Mouse (Mus musculus) layer of hippocampus, adult 9-11 months (tissue): ENCODE measurements around the gene Hist1h2aa.

Experiments
- DNase-seq: peaks from one replicate; pipeline ENCODE4 v3.0.0; 2022

The Hist1h2aa gene

GRCm38 (mm10) chr13:23934211-23934520 is at the start of gene Hist1h2aa:
Hist1h2aa (plus strand) TSS chr13:23934462.
- no peak for DNase-seq

GRCm38 (mm10) chr13:23885540-23885939 is 48.7 kb upstream of the Hist1h2aa start:
- no peak for DNase-seq

DNA sequence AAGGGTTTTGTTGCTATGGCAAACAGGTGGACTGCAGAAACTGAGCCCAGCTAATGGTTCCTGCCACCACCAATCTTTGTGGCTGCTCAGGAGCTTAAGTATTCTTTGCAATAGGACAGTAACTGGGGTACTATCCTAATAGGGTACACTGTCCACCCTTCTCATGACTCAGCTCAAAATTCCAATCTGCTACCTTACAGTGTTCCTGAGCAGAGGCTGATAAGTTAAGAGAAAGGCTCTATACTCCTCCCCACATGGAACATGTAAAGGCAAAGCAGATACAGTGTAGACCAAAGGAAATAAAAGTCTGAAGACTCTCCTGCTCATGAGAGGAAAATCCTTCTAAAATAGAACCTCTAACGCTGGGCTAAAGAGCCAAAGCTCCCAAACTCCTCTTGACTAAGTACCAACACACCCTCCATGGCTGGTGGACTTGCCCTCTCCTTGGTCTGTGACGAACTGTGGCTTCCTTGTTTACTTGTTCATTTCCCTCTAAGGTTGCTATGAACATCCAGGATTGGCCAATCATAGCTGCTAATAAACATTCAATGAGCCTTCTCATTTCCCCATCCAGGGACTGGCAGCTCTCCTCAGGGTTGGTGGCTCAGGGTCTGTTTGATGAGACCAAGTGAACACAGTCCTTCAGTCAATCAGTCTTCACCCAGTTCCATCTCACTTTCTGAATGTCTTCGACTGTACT is 47.1 kb upstream of the Hist1h2aa start:
- DNase-seq, result no peak

- no peak for DNase-seq
Measured at GRCm38 (mm10) chr13:23889011-23889605, 45.2 kb upstream of the Hist1h2aa start.

- DNase-seq, result no peak
Measured at GRCm38 (mm10) chr13:23892592-23893268, 41.5 kb upstream of the Hist1h2aa start.

DNA sequence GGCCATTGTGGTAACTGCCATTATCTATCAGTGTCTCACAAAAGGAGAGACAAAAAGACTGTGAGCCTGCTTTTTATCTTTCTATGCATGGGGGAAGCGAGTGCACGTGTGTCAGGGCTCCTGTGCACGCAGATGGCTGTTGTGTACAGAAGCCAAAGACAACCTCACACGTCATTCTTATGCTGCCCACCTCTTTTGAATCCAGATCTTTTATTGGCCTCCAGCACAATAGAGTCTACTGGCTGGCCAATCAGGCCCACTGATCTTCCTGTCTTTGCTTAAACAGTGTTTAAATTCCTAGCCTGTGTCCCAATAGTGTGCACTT is 41.0 kb upstream of the Hist1h2aa start:
- no peak for DNase-seq

DNA sequence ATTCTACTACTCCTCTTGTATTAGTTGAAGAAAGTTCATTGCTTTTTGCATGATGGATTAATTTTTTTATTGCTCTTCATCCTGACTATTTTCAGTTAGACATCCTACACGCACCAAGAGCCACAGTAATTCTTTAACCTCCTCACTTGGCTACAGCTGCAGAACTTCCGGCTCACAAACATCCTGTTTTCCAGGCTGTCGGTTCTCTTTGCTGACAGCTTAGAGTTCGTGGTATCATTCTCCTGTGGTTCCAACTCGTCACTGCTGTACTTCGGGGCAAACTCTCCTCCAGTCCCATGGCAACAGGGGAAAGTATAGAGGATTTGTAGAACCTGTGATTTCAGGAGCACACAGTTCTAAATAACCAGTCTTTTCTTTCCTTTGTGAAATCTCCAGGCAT is 36.0 kb upstream of the Hist1h2aa start:
- no peak for DNase-seq

GRCm38 (mm10) chr13:23906906-23907305 is 27.4 kb upstream of the Hist1h2aa start:
- no peak for DNase-seq

DNA sequence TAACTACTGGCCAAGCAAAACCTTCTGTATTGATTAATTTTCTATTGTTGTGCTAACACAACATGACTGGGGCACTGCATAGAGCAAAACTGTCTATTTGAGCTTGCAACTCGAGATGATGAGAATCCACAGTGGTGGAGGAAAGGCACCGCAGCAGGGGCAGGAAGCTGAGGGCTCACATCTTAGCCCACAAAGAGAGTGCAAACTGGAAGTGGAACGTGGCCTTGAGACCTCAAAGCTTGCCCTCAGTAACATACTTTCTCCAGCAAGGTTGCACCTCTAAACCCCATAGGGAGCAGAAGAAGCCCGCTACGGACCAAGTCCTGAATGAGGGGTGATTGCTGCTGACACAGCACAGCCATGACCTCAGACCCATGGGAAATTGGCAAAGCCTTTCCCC is 24.1 kb upstream of the Hist1h2aa start:
- no peak for DNase-seq

DNA sequence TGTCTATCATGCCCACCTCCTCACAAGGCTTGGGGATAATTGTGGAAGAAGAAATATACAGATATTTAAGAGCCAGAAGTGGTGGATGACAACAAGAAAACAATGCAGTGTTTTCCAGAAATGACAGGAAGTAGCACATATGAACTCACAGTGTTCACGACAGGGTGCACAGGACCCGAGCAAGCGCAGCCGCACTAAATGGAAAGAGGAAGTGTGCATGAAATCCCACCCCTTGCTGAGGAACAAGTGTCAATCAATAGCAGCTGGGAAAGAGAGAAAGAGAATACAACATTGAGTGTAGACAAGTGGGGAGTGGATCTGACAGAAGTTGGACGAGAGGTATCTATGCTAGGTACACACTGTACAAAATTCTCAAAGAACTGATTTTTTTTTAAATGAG is 22.9 kb upstream of the Hist1h2aa start:
- no peak for DNase-seq

GRCm38 (mm10) chr13:23913791-23914306 is 20.4 kb upstream of the Hist1h2aa start:
- DNase-seq, result no peak

DNA sequence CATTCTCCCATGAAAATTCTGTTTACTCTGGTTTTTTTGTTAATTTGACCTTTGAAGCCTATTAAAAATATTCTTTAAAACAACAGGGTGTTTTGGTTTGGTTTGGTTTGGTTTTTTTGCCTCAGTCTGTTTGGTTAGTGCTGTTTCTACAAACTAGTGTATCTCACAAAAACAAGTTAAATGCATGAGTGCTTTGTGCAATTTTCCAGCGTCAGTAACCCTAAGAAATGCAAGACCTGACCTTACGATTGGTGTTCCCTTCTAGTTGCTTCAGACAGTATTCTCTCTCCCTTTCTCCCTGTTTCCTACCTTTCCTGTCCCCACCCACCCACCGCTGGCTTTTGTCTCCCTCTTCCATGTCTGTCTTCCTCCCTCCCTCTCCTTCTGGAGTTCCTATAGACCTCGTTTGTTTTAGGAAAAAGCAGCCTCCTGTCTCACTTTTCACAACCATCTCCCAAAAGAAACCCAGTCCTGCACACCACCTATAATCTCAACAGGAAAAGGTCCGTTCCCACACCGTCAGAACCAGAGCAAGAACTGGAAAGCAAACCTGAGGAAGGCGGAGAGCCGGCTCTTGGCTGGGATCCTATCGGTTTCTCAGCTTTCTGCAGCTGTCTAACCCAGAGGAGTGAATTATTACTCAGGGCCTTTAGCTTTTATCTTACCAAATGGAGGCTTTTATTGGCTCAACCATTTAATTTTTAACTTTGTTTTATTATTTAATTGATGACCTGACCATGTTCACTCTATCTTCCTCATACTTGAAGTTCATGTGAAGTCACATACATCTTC is 19.7 kb upstream of the Hist1h2aa start, which contains the start of gene Slc17a4:
Gene Slc17a4, minus strand, starts transcription at position 634 of the 792 bp plus-strand sequence.
- DNase-seq, result no peak

GRCm38 (mm10) chr13:23916132-23916531 is 18.1 kb upstream of the Hist1h2aa start:
- DNase-seq, result no peak

GRCm38 (mm10) chr13:23917674-23918073 is 16.6 kb upstream of the Hist1h2aa start:
- DNase-seq, result no peak

- no peak for DNase-seq
Measured at GRCm38 (mm10) chr13:23925792-23926191, 8.5 kb upstream of the Hist1h2aa start.

GRCm38 (mm10) chr13:23928637-23929036 is 5.6 kb upstream of the Hist1h2aa start:
- no peak for DNase-seq

GRCm38 (mm10) chr13:23930461-23930860 is 3.8 kb upstream of the Hist1h2aa start:
- no peak for DNase-seq

DNA sequence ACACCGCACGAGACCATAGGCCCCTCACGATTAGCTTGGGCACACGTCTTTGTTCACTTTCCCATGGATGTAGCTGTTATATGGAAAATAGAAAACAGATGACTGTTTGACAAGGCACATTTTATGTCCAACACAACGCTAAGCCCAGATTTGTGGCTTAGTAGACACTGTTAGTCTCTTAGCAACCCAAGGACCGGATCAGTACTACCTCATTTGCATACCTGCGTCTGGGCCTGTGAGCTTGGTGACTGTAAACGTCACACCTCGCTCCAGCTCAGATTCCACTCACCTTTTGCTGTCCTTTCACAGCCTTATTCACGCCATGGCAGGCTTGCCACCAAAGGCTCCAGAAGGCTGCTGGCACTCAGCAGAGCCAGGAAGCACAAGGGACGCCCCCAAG is 3.4 kb upstream of the Hist1h2aa start:
- DNase-seq, result no peak

DNA sequence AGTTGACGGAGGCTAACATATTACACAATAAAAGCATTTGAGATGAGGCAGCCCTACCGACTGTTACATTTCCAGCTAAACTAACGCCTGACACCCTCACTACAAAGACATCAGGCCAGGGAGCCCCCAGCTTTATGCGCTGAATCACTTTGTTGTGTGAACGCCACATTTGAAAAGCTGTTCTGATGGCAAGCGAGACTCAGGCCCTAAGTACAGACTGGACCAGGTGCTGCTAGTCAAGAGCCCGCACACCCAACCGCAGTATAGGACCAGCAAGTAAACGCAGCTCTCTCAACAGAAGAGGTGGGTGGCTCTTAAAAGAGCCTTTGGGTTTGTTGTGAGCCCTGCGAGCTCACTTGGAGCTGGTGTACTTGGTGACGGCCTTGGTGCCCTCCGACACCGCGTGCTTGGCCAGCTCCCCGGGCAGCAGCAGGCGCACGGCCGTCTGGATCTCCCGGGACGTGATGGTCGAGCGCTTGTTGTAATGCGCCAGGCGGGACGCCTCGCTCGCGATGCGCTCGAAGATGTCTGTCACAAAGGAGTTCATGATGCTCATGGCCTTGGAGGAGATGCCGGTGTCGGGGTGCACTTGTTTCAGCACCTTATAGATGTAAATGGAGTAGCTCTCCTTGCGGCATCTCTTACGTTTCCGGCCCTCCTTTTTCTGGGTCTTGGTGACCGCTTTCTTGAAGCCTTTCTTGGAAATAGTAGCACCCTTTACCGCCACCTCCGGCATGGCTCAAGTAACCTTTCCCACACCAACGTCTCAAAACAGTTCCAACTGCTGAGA is 646 bp upstream of the Hist1h2aa start, which contains the start of gene Hist1h2ba:
Gene Hist1h2ba, minus strand, starts transcription at position 736 of the 790 bp plus-strand sequence.
- DNase-seq, result no peak

- DNase-seq, result no peak
Measured at GRCm38 (mm10) chr13:23938699-23939098, 4.4 kb downstream of the Hist1h2aa start.

- DNase-seq, result no peak
Measured at GRCm38 (mm10) chr13:23940291-23940690, 6.0 kb downstream of the Hist1h2aa start.

- no peak for DNase-seq
Measured at GRCm38 (mm10) chr13:23942861-23943260, 8.6 kb downstream of the Hist1h2aa start.
